32 mouse cellular contexts compared by ENCODE assay signal in the genomic region with DNA sequence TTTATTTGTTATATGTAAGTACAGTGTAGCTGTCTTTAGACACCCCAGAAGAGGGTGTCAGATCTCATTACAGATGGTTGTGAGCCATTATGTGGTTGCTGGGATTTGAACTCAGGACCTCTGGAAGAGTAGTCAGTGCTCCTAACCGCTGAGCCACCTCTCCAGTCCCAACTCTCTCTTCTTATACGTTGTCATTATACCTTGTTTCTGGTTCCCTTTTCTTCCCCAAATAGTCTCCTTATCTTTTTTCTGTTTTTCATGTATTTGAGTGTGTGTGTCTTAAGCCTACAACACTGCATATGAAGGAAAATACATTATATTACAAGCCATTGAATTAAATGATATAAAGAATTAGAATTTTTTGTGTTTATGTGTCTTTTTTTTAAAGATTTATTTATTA.
"Had no signal": no experiment of that assay in that cellular context is flagged by ENCODE, and none has a peak within 500 bp of the region (broad histone marks: within the 10 kb centered on the region; RNA-seq: fewer than 3 reads in every experiment).

No protein-coding gene starts in this region.

- DNase-seq: left cerebral cortex, postnatal 4 days; liver; liver, embryonic 13.5 days; liver, postnatal 0 days; lung, adult 18-20 months; lung, adult 2 months; lung, embryonic 14.5 days; lung, postnatal 10 days; lung, postnatal 14 days; lung, postnatal 36 days; lung, postnatal 4 days; midbrain, embryonic 14.5 days had no signal

- H3K27ac ChIP-seq: limb, embryonic 10.5 days; limb, embryonic 12.5 days; limb, embryonic 13.5 days; limb, embryonic 15.5 days; liver, embryonic 12.5 days; liver, embryonic 13.5 days; liver, embryonic 14.5 days; liver, embryonic 15.5 days; lung, embryonic 15.5 days; macrophage; midbrain, embryonic 10.5 days; midbrain, embryonic 12.5 days; midbrain, embryonic 13.5 days; midbrain, embryonic 15.5 days; neural tube, embryonic 12.5 days had no signal

- H3K4me3 ChIP-seq: limb, embryonic 10.5 days; limb, embryonic 12.5 days; limb, embryonic 13.5 days; limb, embryonic 15.5 days; liver, embryonic 12.5 days; liver, embryonic 13.5 days; liver, embryonic 15.5 days; lung, embryonic 15.5 days; megakaryocyte, embryonic 14.5 days; midbrain, embryonic 10.5 days; midbrain, embryonic 12.5 days; midbrain, embryonic 13.5 days; midbrain, embryonic 15.5 days; myocyte; neural tube, embryonic 12.5 days had no signal

- H3K36me3 ChIP-seq: midbrain, embryonic 15.5 days had no signal

- ATAC-seq: liver, embryonic 12.5 days; liver, postnatal 0 days; lung, postnatal 0 days; midbrain, embryonic 13.5 days; midbrain, embryonic 15.5 days; midbrain, embryonic 16.5 days had no signal

- H3K9ac ChIP-seq: limb, embryonic 12.5 days; limb, embryonic 13.5 days; limb, embryonic 15.5 days; liver, embryonic 12.5 days; liver, embryonic 13.5 days; liver, embryonic 14.5 days; liver, embryonic 15.5 days; liver, postnatal 0 days; lung, embryonic 14.5 days; lung, embryonic 15.5 days; midbrain, embryonic 12.5 days; midbrain, embryonic 13.5 days; midbrain, embryonic 15.5 days; neural tube, embryonic 12.5 days had no signal

- H3K9me3 ChIP-seq: limb, embryonic 10.5 days; limb, embryonic 15.5 days; liver, embryonic 13.5 days; liver, embryonic 15.5 days; lung, embryonic 15.5 days; midbrain, embryonic 15.5 days had no signal

- H3K4me1 ChIP-seq: limb, embryonic 10.5 days; limb, embryonic 12.5 days; limb, embryonic 13.5 days; limb, embryonic 15.5 days; liver, embryonic 12.5 days; liver, embryonic 13.5 days; liver, embryonic 15.5 days; lung, embryonic 15.5 days; megakaryocyte, embryonic 14.5 days; midbrain, embryonic 10.5 days; midbrain, embryonic 12.5 days; midbrain, embryonic 13.5 days; midbrain, embryonic 15.5 days; neural tube, embryonic 12.5 days had no signal

- H3K4me2 ChIP-seq: limb, embryonic 12.5 days; limb, embryonic 13.5 days; limb, embryonic 15.5 days; liver, embryonic 11.5 days; liver, embryonic 12.5 days; liver, embryonic 13.5 days; liver, embryonic 15.5 days; lung, embryonic 14.5 days; lung, embryonic 15.5 days; midbrain, embryonic 11.5 days; midbrain, embryonic 12.5 days; midbrain, embryonic 13.5 days; midbrain, embryonic 15.5 days; neural tube, embryonic 12.5 days had no signal

- H3K27me3 ChIP-seq: limb, embryonic 12.5 days; limb, embryonic 13.5 days; limb, embryonic 15.5 days; liver, embryonic 12.5 days; liver, embryonic 13.5 days; liver, embryonic 15.5 days; lung, embryonic 15.5 days; megakaryocyte, embryonic 14.5 days; midbrain, embryonic 12.5 days; midbrain, embryonic 13.5 days; midbrain, embryonic 15.5 days; neural tube, embryonic 12.5 days had no signal
